Mouse (Mus musculus) embryonic fibroblast, embryonic 13.5 days (primary cell): ENCODE measurements around the gene Hoxb5.
A peak's percentile ranks its signal among the peaks of the same experiment; 100 is the strongest.

ENCODE experiments used
- CTCF ChIP-seq: IDR thresholded peaks from 2 replicates; pipeline ENCODE4 v1.5.1; 2011; ENCODE audit warnings: mild to moderate bottlenecking, control low read depth, low read length, moderate library complexity, borderline replicate concordance; ENCODE audit not compliant: insufficient read depth
- POLR2A ChIP-seq: IDR thresholded peaks from 2 replicates; pipeline ENCODE4 v1.6.1; 2011; ENCODE audit warnings: low read depth, mild to moderate bottlenecking, control low read depth, low read length, moderate library complexity

DNA sequence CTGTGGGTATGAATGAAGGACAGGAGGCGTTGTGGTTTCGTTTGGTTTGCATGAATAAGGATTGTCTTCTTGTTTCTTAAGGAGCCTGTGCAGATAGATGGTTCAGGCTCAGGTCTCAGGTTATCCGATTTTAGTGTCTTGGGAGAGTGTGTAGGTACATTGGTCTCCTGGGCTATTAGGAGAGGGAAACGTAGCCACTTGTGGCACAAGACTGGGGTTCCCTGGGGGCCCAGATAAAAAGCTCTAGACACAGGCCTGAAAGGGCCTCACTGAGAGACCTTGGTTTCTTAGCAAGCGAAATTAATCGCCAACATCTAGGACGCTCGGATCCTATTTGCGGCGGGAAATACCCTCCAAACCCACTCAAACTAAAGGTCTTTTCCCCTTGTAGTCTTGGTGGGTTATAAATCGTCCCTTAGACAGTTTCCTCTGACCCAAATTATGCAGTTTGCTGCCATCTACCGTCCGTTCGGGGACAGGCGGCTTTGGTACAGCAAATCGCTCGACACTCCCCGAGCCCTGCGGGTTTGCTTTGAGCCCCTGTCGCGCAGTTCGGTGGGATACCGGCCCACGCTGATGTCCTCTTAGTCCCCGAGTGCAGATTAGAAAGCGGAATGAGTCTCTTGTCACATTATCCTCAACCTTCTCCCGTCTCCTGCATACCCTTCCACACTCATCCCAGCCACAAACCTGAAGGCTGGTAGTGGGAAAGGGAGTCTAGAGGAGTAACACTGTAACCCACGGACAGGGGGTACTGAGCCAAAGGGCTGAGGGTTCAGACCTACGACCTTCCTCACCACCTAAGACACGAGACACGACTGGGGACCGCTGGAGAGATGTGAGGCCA, 8.7 kb upstream of the Hoxb5 start:
- TF ChIP-seq CTCF (peak; percentile 64; the same call in 1 of the 2 replicates), POLR2A (no peak; the same call in 1 of the 2 replicates)
